Mouse (Mus musculus): ENCODE measurements at regions not wholly inside any gene's neighbourhood (a gene's known extent, or its start where the extent isn't known, plus 50 kb on each side); places are given as distances from the start of the nearest gene placed in this dataset.
A peak's percentile ranks its signal among the peaks of the same experiment; 100 is the strongest.

GRCm38 (mm10) chr5:64401737-64402136 lies 245.6 kb downstream of the Tbc1d1 start:
- no peak overlapping the region for H3K4me2 ChIP-seq (ENCODE audit: low read depth, low read length)
- H3K9me3 ChIP-seq (ENCODE audit: control insufficient read depth, low read length) = no peaks in the 10 kb centered on the region
- H3K4me1 ChIP-seq (ENCODE audit: control insufficient read depth, insufficient read depth, low read length) = no peaks in the 10 kb centered on the region
- no peak for DNase-seq (ENCODE audit: low spot score)
- WGBS = 69% methylated on average over 9 of the region's 9 CpGs
- no peak overlapping the region for H3K9ac ChIP-seq (ENCODE audit: low read depth, low read length)
- H3K27me3 ChIP-seq (replicated peaks; ENCODE audit: control insufficient read depth, insufficient read depth, low read length) = no peaks in the 10 kb centered on the region
- no peaks in the 10 kb centered on the region for H3K36me3 ChIP-seq (ENCODE audit: control insufficient read depth, insufficient read depth, low read length)
- no peak overlapping the region for H3K27ac ChIP-seq (replicated peaks; ENCODE audit: low read depth, low read length)
- ATAC-seq (ENCODE audit: low read depth) = no peak
- no peak overlapping the region for H3K4me3 ChIP-seq (ENCODE audit: low read depth, low read length)

- H3K4me1 ChIP-seq (ENCODE audit: control insufficient read depth, insufficient read depth, low read length) = no peaks in the 10 kb centered on the region
- H3K9me3 ChIP-seq (ENCODE audit: control insufficient read depth, low read length) = no peaks in the 10 kb centered on the region
- H3K27ac ChIP-seq (replicated peaks; ENCODE audit: low read depth, low read length) = no peak overlapping the region
- no peak overlapping the region for H3K9ac ChIP-seq (ENCODE audit: low read depth, low read length)
- H3K27me3 ChIP-seq (replicated peaks; ENCODE audit: control insufficient read depth, insufficient read depth, low read length) = no peaks in the 10 kb centered on the region
- H3K36me3 ChIP-seq (ENCODE audit: control insufficient read depth, insufficient read depth, low read length) = no peaks in the 10 kb centered on the region
- no peak for DNase-seq (ENCODE audit: low spot score)
- no peak overlapping the region for H3K4me3 ChIP-seq (ENCODE audit: low read depth, low read length)
- ATAC-seq (ENCODE audit: low read depth) = no peak
- H3K4me2 ChIP-seq (ENCODE audit: low read depth, low read length) = no peak overlapping the region
- 86% methylated on average over 11 of the region's 11 CpGs for WGBS
Observed at GRCm38 (mm10) chr5:64403077-64403981, 247.2 kb downstream of the Tbc1d1 start.

- H3K4me3 ChIP-seq (ENCODE audit: low read depth, low read length) = no peak overlapping the region
- DNase-seq (ENCODE audit: low spot score) (no peak), ATAC-seq (ENCODE audit: low read depth) (no peak)
- no peaks in the 10 kb centered on the region for H3K36me3 ChIP-seq (ENCODE audit: control insufficient read depth, insufficient read depth, low read length)
- no peak overlapping the region for H3K9ac ChIP-seq (ENCODE audit: low read depth, low read length)
- H3K27ac ChIP-seq (replicated peaks; ENCODE audit: low read depth, low read length) = no peak overlapping the region
- WGBS = 79% methylated on average over 7 of the region's 7 CpGs
- H3K27me3 ChIP-seq (replicated peaks; ENCODE audit: control insufficient read depth, insufficient read depth, low read length) = no peaks in the 10 kb centered on the region
- no peaks in the 10 kb centered on the region for H3K9me3 ChIP-seq (ENCODE audit: control insufficient read depth, low read length)
- no peak overlapping the region for H3K4me2 ChIP-seq (ENCODE audit: low read depth, low read length)
- no peaks in the 10 kb centered on the region for H3K4me1 ChIP-seq (ENCODE audit: control insufficient read depth, insufficient read depth, low read length)
Observed at GRCm38 (mm10) chr5:64403982-64404345, 247.9 kb downstream of the Tbc1d1 start.

GRCm38 (mm10) chr5:64404512-64404911 lies 248.4 kb downstream of the Tbc1d1 start:
- Histone ChIP-seq H3K27me3 (replicated peaks; ENCODE audit: control insufficient read depth, insufficient read depth, low read length) (no peaks in the 10 kb centered on the region), H3K9me3 (ENCODE audit: control insufficient read depth, low read length) (no peaks in the 10 kb centered on the region), H3K36me3 (ENCODE audit: control insufficient read depth, insufficient read depth, low read length) (no peaks in the 10 kb centered on the region), H3K9ac (ENCODE audit: low read depth, low read length) (no peak overlapping the region), H3K4me3 (ENCODE audit: low read depth, low read length) (no peak overlapping the region), H3K4me1 (ENCODE audit: control insufficient read depth, insufficient read depth, low read length) (no peaks in the 10 kb centered on the region), H3K27ac (replicated peaks; ENCODE audit: low read depth, low read length) (no peak overlapping the region), H3K4me2 (ENCODE audit: low read depth, low read length) (no peak overlapping the region)
- ATAC-seq (ENCODE audit: low read depth) (no peak), DNase-seq (ENCODE audit: low spot score) (no peak)
- 94% methylated on average over 5 of the region's 5 CpGs for WGBS

- Histone ChIP-seq H3K36me3 (ENCODE audit: control insufficient read depth, insufficient read depth, low read length) (no peaks in the 10 kb centered on the region), H3K27me3 (replicated peaks; ENCODE audit: control insufficient read depth, insufficient read depth, low read length) (no peaks in the 10 kb centered on the region), H3K4me2 (ENCODE audit: low read depth, low read length) (no peak overlapping the region), H3K27ac (replicated peaks; ENCODE audit: low read depth, low read length) (no peak overlapping the region), H3K9ac (ENCODE audit: low read depth, low read length) (no peak overlapping the region), H3K4me3 (ENCODE audit: low read depth, low read length) (no peak overlapping the region), H3K9me3 (ENCODE audit: control insufficient read depth, low read length) (no peaks in the 10 kb centered on the region), H3K4me1 (ENCODE audit: control insufficient read depth, insufficient read depth, low read length) (no peaks in the 10 kb centered on the region)
- 73% methylated on average over 3 of the region's 3 CpGs for WGBS
- DNase-seq (ENCODE audit: low spot score) = no peak
- ATAC-seq (ENCODE audit: low read depth) = no peak
Observed at GRCm38 (mm10) chr5:64408938-64409337, 252.8 kb downstream of the Tbc1d1 start.

GRCm38 (mm10) chr5:64410621-64411020 lies 254.5 kb downstream of the Tbc1d1 start:
- H3K4me3 ChIP-seq (ENCODE audit: low read depth, low read length) = no peak overlapping the region
- no peak overlapping the region for H3K4me2 ChIP-seq (ENCODE audit: low read depth, low read length)
- DNase-seq (ENCODE audit: low spot score) = peak; percentile 59
- no peak overlapping the region for H3K27ac ChIP-seq (replicated peaks; ENCODE audit: low read depth, low read length)
- peak; percentile 30; the same call in 1 of the 2 replicates for ATAC-seq (ENCODE audit: low read depth)
- no peaks in the 10 kb centered on the region for H3K4me1 ChIP-seq (ENCODE audit: control insufficient read depth, insufficient read depth, low read length)
- no peaks in the 10 kb centered on the region for H3K27me3 ChIP-seq (replicated peaks; ENCODE audit: control insufficient read depth, insufficient read depth, low read length)
- WGBS = 39% methylated on average over 7 of the region's 7 CpGs
- H3K36me3 ChIP-seq (ENCODE audit: control insufficient read depth, insufficient read depth, low read length) = no peaks in the 10 kb centered on the region
- H3K9me3 ChIP-seq (ENCODE audit: control insufficient read depth, low read length) = no peaks in the 10 kb centered on the region
- H3K9ac ChIP-seq (ENCODE audit: low read depth, low read length) = no peak overlapping the region

GRCm38 (mm10) chr5:64414519-64414918 lies 258.4 kb downstream of the Tbc1d1 start:
- DNase-seq (ENCODE audit: low spot score) (no peak), ATAC-seq (ENCODE audit: low read depth) (no peak)
- no peak overlapping the region for H3K27ac ChIP-seq (replicated peaks; ENCODE audit: low read depth, low read length)
- no peaks in the 10 kb centered on the region for H3K27me3 ChIP-seq (replicated peaks; ENCODE audit: control insufficient read depth, insufficient read depth, low read length)
- H3K36me3 ChIP-seq (ENCODE audit: control insufficient read depth, insufficient read depth, low read length) = no peaks in the 10 kb centered on the region
- no peaks in the 10 kb centered on the region for H3K9me3 ChIP-seq (ENCODE audit: control insufficient read depth, low read length)
- H3K9ac ChIP-seq (ENCODE audit: low read depth, low read length) = no peak overlapping the region
- no peak overlapping the region for H3K4me2 ChIP-seq (ENCODE audit: low read depth, low read length)
- 74% methylated on average over 5 of the region's 5 CpGs for WGBS
- no peak overlapping the region for H3K4me3 ChIP-seq (ENCODE audit: low read depth, low read length)
- no peaks in the 10 kb centered on the region for H3K4me1 ChIP-seq (ENCODE audit: control insufficient read depth, insufficient read depth, low read length)

- DNase-seq (ENCODE audit: low spot score) (peak; percentile 32), ATAC-seq (ENCODE audit: low read depth) (no peak)
- H3K4me3 ChIP-seq (ENCODE audit: low read depth, low read length) = no peak overlapping the region
- no peaks in the 10 kb centered on the region for H3K36me3 ChIP-seq (ENCODE audit: control insufficient read depth, insufficient read depth, low read length)
- no peak overlapping the region for H3K4me2 ChIP-seq (ENCODE audit: low read depth, low read length)
- WGBS = 19% methylated on average over 1 of the region's 1 CpGs
- no peaks in the 10 kb centered on the region for H3K27me3 ChIP-seq (replicated peaks; ENCODE audit: control insufficient read depth, insufficient read depth, low read length)
- H3K4me1 ChIP-seq (ENCODE audit: control insufficient read depth, insufficient read depth, low read length) = 0 out of 2 replicates have a peak, but pooled peaks cover 5% of the 10 kb centered on the region
- H3K9ac ChIP-seq (ENCODE audit: low read depth, low read length) = no peak overlapping the region
- peaks cover 10% of the 10 kb centered on the region; the same call in 1 of the 2 replicates for H3K9me3 ChIP-seq (ENCODE audit: control insufficient read depth, low read length)
- H3K27ac ChIP-seq (replicated peaks; ENCODE audit: low read depth, low read length) = no peak overlapping the region
Observed at GRCm38 (mm10) chr5:64419395-64419794, 263.3 kb downstream of the Tbc1d1 start.
